Mouse (Mus musculus) splenic B cell, adult 2 months (primary cell): ENCODE measurements around the gene Gng8.

Experiments
- DNase-seq: peaks from one replicate; pipeline ENCODE4 v3.0.0-alpha.2; 2011; ENCODE audit warnings: low read depth, low spot score
- H3K27me3 ChIP-seq: 2 replicates; pipeline ENCODE4 v1.6.1; 2012; ENCODE audit warnings: mild to moderate bottlenecking, low read length, moderate library complexity, mixed read lengths; ENCODE audit not compliant: control insufficient read depth, poor library complexity, insufficient read depth, severe bottlenecking
- H3K36me3 ChIP-seq: 2 replicates; pipeline ENCODE4 v1.6.1; 2012; ENCODE audit warnings: mild to moderate bottlenecking, low read length, moderate library complexity, mixed read lengths; ENCODE audit not compliant: control insufficient read depth, poor library complexity, insufficient read depth, severe bottlenecking

The Gng8 gene

DNA sequence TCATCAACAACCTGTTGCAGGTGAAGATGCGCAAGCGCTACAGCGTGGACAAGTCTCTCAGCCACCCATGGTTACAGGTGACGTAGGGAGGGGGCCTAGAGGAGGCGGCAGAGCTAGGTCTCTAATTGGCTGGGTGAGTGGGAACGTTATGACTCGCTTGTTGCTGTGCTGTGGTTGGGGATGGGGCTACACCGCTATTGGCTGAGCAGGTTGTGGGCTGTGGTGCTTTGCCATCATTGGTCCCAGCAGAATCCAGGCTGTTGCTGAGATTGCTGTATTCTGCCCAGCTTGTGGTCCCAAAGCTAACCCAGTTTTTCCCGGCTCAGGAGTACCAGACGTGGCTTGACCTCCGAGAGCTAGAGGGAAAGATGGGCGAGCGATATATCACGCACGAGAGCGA is 22.1 kb upstream of the Gng8 start:
- peaks cover 34% of the 10 kb centered on the region for H3K36me3 ChIP-seq
- DNase-seq: no peak
- H3K27me3 ChIP-seq: no peaks in the 10 kb centered on the region

DNA sequence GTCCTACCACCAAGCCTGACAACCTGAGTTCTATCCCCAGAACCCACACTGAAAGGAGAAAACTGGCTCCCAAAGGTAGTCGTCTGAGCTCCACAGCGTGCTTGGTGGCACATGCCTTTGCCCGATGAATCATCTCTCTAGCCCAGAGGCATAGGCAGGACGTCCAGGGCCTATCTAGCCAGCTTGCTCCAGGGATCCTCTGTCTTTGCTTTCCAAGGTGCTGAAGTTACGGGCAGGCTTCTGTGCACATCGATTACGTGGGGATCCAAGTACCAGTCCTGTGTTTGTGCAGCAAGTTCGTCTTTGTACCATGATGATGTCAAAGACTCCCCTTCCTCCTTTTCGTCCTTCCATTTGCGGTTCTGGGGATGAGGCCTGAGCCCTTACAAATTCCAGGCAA is 20.0 kb upstream of the Gng8 start:
- peaks cover 27% of the 10 kb centered on the region for H3K36me3 ChIP-seq
- DNase-seq: no peak
- H3K27me3 ChIP-seq: no peaks in the 10 kb centered on the region

DNA sequence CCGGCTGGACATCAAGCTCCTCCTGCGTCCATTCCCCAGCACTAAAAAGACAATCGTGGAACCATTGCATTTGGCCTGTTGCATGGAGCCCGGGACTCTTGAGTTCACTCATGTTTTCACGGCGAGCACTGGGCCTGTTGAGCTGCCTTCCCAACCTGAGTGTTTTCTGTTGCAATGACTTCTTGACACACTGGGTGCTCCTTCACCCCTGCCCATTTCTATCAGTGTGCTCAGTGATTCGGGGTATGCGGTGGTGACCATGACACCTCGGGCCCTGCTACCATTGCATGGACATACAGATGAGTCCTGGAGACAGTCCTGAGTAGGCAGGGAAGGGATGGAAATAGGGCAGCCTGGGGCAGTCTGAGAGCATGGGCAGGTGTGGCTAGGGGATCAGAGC is 19.1 kb upstream of the Gng8 start:
- Histone ChIP-seq H3K36me3 (peaks cover 22% of the 10 kb centered on the region), H3K27me3 (no peaks in the 10 kb centered on the region)
- no peak for DNase-seq

DNA sequence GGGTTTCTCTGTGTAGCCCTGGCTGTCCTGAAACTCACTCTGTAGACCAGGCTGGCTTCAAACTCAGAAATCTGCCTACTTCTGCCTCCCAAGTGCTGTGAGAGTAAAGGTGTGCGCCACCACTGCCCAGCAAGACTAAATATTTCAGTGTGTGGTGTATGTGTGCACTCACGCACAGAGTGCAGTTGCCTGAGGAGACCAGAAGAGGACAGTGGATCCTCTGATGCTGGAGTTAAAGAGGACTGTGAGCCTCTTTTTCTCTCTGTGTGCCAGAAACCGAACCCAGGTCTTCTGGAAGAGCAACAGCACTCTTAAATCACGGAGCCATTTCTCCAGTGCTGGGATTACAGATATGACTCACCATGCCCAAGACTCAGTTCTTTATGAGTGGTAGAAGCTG is 18.2 kb upstream of the Gng8 start:
- DNase-seq: no peak
- H3K36me3 ChIP-seq: peaks cover 18% of the 10 kb centered on the region
- no peaks in the 10 kb centered on the region for H3K27me3 ChIP-seq

DNA sequence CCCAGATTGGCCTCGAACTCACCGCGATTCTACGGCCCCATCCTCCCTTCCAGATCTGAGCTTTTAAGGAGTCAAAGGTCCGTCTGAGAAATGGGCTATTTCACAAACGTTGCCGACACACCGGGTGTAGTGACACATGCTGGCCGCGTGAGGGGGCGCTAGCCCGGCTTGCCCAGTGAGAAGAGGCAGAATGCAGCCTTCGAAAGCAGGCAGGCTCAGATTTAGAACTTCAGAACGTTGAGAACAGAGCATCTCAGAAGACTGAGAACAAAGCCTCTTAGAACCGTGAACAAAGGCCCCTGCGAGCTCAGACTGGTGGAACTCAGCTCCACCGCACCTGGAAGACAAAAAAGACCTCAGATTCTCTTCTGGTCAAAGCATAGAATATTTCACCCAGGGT is 17.4 kb upstream of the Gng8 start:
- peak; percentile 88 for DNase-seq
- Histone ChIP-seq H3K27me3 (no peaks in the 10 kb centered on the region), H3K36me3 (peaks cover 17% of the 10 kb centered on the region)

DNA sequence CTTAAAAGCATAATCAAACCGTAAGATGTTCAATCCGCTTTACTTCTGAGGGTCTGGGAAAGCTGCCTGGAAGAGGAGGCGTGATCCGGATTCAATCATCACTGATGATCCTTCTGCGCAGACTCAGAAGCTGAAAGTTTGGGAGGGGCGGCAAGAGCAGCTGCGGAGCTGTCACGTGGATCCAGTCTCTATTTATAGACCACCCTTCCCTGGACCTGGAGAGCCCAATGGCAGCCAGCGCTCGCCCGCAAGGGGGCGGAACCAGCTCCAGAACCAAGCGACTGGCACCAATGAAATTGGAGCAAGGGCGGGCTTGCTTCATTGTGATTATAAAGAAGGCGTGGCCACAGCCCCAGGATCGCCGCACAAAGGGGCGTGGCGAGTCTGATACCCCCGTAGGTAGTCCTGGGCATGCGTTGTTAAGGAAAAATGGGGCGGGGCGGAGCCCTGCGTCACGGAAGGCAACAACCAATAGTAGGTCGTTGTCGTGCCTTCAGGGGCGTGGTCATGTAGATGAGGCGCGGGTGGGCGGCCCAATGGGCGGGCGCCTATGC is 16.8 kb upstream of the Gng8 start:
- H3K27me3 ChIP-seq: no peaks in the 10 kb centered on the region
- peaks cover 12% of the 10 kb centered on the region for H3K36me3 ChIP-seq
- peak; percentile 99 for DNase-seq

DNA sequence AGATGAGACGGTGACA is 16.5 kb upstream of the Gng8 start, which contains the start of gene Dact3:
Dact3 (plus strand) TSS at position 8 of the 16 bp plus-strand sequence.
- Histone ChIP-seq H3K27me3 (no peaks in the 10 kb centered on the region), H3K36me3 (peaks cover 9% of the 10 kb centered on the region)
- no peak for DNase-seq

DNA sequence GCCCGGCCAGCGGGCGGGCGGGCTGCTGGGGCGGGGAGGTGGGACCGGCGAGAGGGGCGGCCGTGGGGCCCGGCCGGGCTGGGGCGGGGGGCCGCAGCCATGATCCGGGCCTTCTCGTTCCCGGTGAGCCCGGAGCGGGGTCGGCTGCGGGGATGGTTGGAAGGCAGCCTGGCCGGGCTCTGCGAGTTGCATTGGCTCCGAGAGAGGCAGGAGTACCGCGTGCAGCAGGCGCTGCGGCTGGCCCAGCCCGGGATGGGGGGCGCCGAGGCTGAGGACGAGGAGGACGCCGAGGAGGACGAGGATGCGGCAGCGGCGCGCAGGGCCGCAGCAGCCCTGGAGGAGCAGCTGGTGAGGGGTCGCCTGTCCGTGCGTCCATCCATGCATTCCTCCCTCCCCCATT is 16.3 kb upstream of the Gng8 start:
- Histone ChIP-seq H3K27me3 (no peaks in the 10 kb centered on the region), H3K36me3 (peaks cover 7% of the 10 kb centered on the region)
- DNase-seq: no peak

DNA sequence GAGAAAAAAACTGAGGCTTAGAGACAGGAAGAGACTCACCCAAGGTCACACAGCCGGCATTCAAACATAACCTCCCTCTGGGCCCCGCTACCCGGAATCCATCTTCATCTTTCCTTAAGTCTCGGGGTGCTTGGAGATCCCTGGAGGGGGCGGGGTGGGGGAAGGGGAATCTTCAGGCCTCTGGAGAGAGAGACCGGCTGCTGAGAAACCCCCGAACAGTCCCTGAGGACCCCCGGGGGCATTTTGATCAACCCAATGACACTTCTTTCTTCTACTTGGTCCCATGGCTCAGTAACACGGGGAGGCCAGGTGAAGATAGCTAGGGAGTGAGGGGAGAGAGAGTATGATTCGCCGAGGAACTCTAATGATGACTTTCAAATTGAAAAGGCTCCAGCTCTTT is 15.6 kb upstream of the Gng8 start:
- Histone ChIP-seq H3K27me3 (no peaks in the 10 kb centered on the region), H3K36me3 (peaks cover 1% of the 10 kb centered on the region)
- DNase-seq: no peak

DNA sequence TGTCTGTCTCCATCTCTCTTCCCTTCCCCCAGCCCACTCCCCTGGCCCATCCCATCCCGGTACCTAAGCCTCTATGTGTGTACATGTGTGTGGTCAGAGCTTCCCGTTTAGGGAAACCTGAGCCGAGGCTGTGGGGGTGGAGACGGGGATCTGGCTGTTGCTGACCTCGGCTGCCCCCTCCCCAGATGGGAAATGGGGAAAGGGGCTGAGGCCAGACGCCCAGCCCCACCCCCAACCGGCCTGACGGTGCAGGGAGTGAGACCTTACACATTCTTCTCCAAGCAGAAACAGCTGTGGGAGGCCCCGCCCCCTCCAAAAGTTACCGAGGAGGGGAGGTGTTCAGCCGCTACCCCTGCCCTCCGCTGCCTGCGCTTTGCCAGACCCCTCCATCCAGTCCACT is 15.0 kb upstream of the Gng8 start:
- Histone ChIP-seq H3K36me3 (peaks cover 1% of the 10 kb centered on the region; the same call in 1 of the 2 replicates), H3K27me3 (no peaks in the 10 kb centered on the region)
- no peak for DNase-seq

DNA sequence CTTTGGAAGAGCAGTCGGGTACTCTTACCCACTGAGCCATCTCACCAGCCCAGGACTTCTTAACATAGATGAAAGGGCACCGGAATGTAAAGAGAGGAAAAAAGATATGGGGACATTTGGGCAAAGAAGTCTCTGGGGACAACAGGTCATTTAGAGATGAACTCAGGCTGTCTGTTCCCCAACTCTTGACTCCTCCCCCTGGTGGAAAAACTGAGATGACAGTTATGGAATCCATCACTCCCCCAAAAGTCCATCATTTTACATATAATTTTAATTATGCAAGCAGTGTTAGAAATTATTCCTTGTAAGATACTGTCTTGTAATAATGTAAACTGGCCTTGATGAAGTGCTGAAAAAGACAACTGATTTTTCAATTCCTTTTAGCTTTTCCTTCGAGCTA is 13.9 kb upstream of the Gng8 start:
- no peaks in the 10 kb centered on the region for H3K27me3 ChIP-seq
- no peak for DNase-seq
- H3K36me3 ChIP-seq: no peaks in the 10 kb centered on the region

DNA sequence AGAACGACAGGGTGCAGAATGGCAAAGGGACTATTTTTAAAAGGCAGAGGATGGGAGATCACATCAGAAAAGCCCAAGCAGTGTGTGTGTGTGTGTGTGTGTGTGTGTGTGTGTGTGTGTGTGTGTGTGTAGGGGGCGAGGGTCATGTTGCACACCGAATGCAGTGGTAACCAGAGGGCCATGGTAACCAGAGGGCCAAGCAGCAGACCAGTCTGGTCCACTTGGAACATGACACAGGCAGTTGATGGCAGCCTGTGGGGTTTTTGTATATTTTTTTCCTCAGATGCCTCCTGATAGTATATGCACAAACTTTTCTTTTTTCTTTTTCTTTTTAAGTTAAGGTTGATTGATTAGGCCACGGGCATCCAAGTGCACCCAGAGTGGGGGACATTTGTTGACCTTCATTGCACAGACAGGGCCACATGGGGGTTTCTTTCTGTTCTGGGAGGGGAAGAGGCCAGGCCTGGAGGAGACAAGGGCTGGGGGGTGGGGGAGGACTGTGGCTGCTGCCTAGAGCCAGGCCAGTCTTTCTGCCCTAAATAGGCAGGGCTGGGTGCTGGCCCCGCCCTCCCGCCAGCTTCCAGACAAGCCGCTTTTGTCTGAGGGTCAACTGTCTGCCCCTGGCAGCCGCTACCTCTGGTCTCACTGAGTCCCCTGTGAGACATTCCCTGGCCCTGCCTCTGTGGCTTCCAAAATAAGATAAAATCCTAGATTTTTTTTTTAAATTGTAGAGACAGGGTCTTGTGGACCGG is 11.6 kb upstream of the Gng8 start:
- Histone ChIP-seq H3K27me3 (no peaks in the 10 kb centered on the region), H3K36me3 (no peaks in the 10 kb centered on the region)
- DNase-seq: no peak

DNA sequence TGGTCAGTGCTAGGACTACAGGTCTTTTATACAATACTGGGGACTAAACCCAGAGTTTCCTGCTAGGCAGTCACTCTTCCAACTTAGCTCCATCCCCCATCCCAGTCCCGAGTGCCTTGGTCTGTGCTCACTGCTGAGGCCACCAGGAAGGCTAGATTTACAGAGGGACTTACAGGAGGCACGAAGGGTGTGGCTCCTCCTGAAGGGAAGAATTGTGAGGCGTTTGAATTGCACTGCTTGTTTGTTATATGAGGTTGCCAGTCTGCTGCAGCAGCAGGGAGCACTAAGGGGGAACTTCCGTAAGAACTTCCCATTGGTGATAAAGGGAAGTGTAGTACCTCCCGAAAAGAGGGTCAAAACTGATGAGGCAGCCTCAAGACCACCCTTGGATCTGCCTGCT is 11.0 kb upstream of the Gng8 start:
- Histone ChIP-seq H3K36me3 (no peaks in the 10 kb centered on the region), H3K27me3 (no peaks in the 10 kb centered on the region)
- DNase-seq: no peak

DNA sequence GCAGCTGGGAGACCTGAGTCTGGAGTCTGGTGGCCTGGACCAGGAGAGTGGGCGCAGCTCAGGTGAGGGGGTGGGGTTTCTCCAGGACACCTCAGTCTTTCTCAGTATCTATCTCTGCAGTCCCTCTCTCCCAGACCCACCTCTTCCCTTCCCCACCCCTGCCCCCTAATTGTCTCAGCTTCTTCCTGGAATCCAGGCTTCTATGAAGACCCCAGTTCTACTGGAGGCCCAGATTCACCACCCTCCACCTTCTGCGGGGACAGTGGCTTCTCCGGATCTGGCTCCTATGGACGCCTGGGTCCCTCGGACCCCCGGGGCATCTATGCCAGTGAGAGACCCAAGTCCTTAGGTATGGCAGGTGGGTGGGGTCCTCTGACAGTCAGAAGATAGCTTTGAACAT is 8.4 kb upstream of the Gng8 start:
- DNase-seq: no peak
- H3K27me3 ChIP-seq: no peaks in the 10 kb centered on the region
- H3K36me3 ChIP-seq: no peaks in the 10 kb centered on the region

DNA sequence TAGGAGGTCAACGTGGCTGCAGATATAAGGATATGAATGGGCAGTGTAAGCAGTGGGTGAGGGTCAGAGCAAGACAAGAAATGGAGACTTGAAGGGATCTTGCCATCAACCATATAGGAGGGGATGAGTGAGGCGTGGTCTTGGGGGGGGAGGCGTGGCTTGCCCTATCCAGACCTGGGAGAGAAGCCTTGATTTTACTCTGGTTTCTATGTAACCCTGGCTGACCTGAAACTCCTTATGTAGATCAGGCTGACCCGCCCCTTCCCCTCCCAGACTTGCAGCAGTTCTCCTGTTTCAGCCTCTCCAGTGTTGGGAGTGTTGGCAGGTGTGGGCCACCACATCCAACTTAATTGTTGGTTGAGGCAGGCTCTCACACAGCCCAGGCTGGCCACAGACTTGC is 7.3 kb upstream of the Gng8 start:
- Histone ChIP-seq H3K27me3 (no peaks in the 10 kb centered on the region), H3K36me3 (no peaks in the 10 kb centered on the region)
- no peak for DNase-seq

DNA sequence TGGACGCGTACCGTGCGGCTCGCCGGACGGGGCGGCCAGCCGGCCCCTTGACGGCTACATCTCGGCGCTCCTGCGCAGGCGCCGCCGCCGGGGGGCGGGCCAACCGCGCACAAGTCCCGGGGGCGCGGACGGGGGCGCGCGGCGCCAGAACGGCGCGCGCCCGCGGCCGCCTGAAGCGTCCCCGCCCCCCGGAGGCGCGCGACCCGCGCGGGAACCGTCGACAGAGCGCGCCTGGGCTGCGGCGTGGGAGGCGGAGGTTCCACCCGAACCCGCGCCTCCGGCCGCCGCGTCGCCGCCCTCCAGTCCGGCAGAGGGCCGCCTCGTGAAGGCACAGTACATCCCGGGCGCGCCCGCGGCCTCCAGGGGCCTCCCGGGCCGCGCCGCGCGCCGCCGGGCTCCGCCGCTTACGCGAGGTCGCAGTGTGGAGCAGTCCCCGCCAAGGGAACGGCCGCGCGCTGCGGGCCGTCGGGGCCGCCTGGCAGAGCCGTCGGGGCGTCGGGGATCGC is 6.3 kb upstream of the Gng8 start:
- H3K36me3 ChIP-seq: no peaks in the 10 kb centered on the region
- H3K27me3 ChIP-seq: no peaks in the 10 kb centered on the region
- DNase-seq: no peak
